Mouse (Mus musculus): ENCODE measurements around the gene Gsdma3. TPM values are rescaled to one million over a fixed set of nuclear protein-coding genes. Genes with fewer than 3 reads are reported as not detected.
A peak's percentile ranks its signal among the peaks of the same experiment; 100 is the strongest.

Gsdma3 gene
- total and polyA plus RNA-seq, 2 experiments from 2014 or later: not detected

- H3K4me1 ChIP-seq (ENCODE audit: control insufficient read depth, insufficient read depth): peaks cover 39% of the 10 kb centered on the region
- DNase-seq (ENCODE audit: low spot score) (peak; percentile 38), ATAC-seq (ENCODE audit: insufficient read depth, low read depth) (0 out of 2 replicates have a peak, but pooled peaks have one; percentile 1)
- H3K27ac ChIP-seq (ENCODE audit: low read depth): peak overlapping the region; percentile 92
- WGBS: 1% methylated on average over 22 of the region's 22 CpGs
- H3K36me3 ChIP-seq (replicated peaks; ENCODE audit: control insufficient read depth, insufficient read depth, low read length): peaks cover 20% of the 10 kb centered on the region
- TF ChIP-seq CTCF (IDR thresholded peaks at IDR 0.05; ENCODE audit: low read depth) (no peak), EP300 (IDR thresholded peaks at IDR 0.05; ENCODE audit: low read depth) (no peak)
- H3K9ac ChIP-seq (replicated peaks; ENCODE audit: low read depth, low read length): peak overlapping the region; percentile 81
- no peaks in the 10 kb centered on the region for H3K9me3 ChIP-seq (replicated peaks; ENCODE audit: control insufficient read depth, low read length)
- no peaks in the 10 kb centered on the region for H3K27me3 ChIP-seq (ENCODE audit: control insufficient read depth, insufficient read depth, low read length)
- peak overlapping the region; percentile 79 for H3K4me3 ChIP-seq (ENCODE audit: low read depth, low read length)
- H3K4me2 ChIP-seq (ENCODE audit: low read depth, low read length): peak overlapping the region; percentile 78
Observed at GRCm38 (mm10) chr11:98586087-98586891, 39.9 kb upstream of the Gsdma3 start.

GRCm38 (mm10) chr11:98586892-98587563, 39.1 kb upstream of the Gsdma3 start, which contains the start of gene Ormdl3:
Gene Ormdl3, minus strand, starts transcription at chr11:98587368.
- H3K9me3 ChIP-seq (replicated peaks; ENCODE audit: control insufficient read depth, low read length): no peaks in the 10 kb centered on the region
- H3K4me1 ChIP-seq (ENCODE audit: control insufficient read depth, insufficient read depth): peaks cover 39% of the 10 kb centered on the region
- peak within 1 kb of the TSS; percentile 78 for H3K4me2 ChIP-seq (ENCODE audit: low read depth, low read length)
- TF ChIP-seq CTCF (IDR thresholded peaks at IDR 0.05; ENCODE audit: low read depth) (no peak), EP300 (IDR thresholded peaks at IDR 0.05; ENCODE audit: low read depth) (no peak)
- under 1% methylated on average over 48 of the region's 49 CpGs for WGBS
- peaks cover 14% of the 10 kb centered on the region for H3K36me3 ChIP-seq (replicated peaks; ENCODE audit: control insufficient read depth, insufficient read depth, low read length)
- H3K27ac ChIP-seq (ENCODE audit: low read depth): peak within 1 kb of the TSS; percentile 92
- H3K9ac ChIP-seq (replicated peaks; ENCODE audit: low read depth, low read length): peak within 1 kb of the TSS; percentile 81
- H3K4me3 ChIP-seq (ENCODE audit: low read depth, low read length): peak within 1 kb of the TSS; percentile 79
- no peaks in the 10 kb centered on the region for H3K27me3 ChIP-seq (ENCODE audit: control insufficient read depth, insufficient read depth, low read length)
- DNase-seq (ENCODE audit: low spot score) (peak; percentile 96), ATAC-seq (ENCODE audit: insufficient read depth, low read depth) (peak; percentile 88)

- TF ChIP-seq EP300 (IDR thresholded peaks at IDR 0.05; ENCODE audit: low read depth): peak; percentile 66; the same call in 1 of the 2 replicates
- TF ChIP-seq CTCF (IDR thresholded peaks at IDR 0.05; ENCODE audit: low read depth): no peak
- H3K4me2 ChIP-seq (ENCODE audit: low read depth, low read length): peak overlapping the region; percentile 78
- WGBS: 4% methylated on average over 20 of the region's 20 CpGs
- H3K27me3 ChIP-seq (ENCODE audit: control insufficient read depth, insufficient read depth, low read length): no peaks in the 10 kb centered on the region
- H3K4me1 ChIP-seq (ENCODE audit: control insufficient read depth, insufficient read depth): peaks cover 39% of the 10 kb centered on the region
- peak; percentile 95 for DNase-seq (ENCODE audit: low spot score)
- peak; percentile 66 for ATAC-seq (ENCODE audit: insufficient read depth, low read depth)
- H3K9ac ChIP-seq (replicated peaks; ENCODE audit: low read depth, low read length): 0 out of 2 replicates have a peak overlapping the region, but pooled peaks have one; percentile 24
- peak overlapping the region; percentile 92 for H3K27ac ChIP-seq (ENCODE audit: low read depth)
- peaks cover 5% of the 10 kb centered on the region for H3K36me3 ChIP-seq (replicated peaks; ENCODE audit: control insufficient read depth, insufficient read depth, low read length)
- H3K4me3 ChIP-seq (ENCODE audit: low read depth, low read length): peak overlapping the region; percentile 79
- no peaks in the 10 kb centered on the region for H3K9me3 ChIP-seq (replicated peaks; ENCODE audit: control insufficient read depth, low read length)
Observed at GRCm38 (mm10) chr11:98587684-98588546, 38.2 kb upstream of the Gsdma3 start.

- Histone ChIP-seq H3K27ac (ENCODE audit: low read depth) (peak overlapping the region; percentile 92), H3K9ac (replicated peaks; ENCODE audit: low read depth, low read length) (peak overlapping the region; percentile 24; the same call in 1 of the 2 replicates), H3K36me3 (replicated peaks; ENCODE audit: control insufficient read depth, insufficient read depth, low read length) (no peaks in the 10 kb centered on the region), H3K4me3 (ENCODE audit: low read depth, low read length) (no peak overlapping the region), H3K4me1 (ENCODE audit: control insufficient read depth, insufficient read depth) (peaks cover 39% of the 10 kb centered on the region), H3K9me3 (replicated peaks; ENCODE audit: control insufficient read depth, low read length) (no peaks in the 10 kb centered on the region), H3K4me2 (ENCODE audit: low read depth, low read length) (peak overlapping the region; percentile 78), H3K27me3 (ENCODE audit: control insufficient read depth, insufficient read depth, low read length) (no peaks in the 10 kb centered on the region)
- DNase-seq (ENCODE audit: low spot score) (peak; percentile 81), ATAC-seq (ENCODE audit: insufficient read depth, low read depth) (peak; percentile 44; the same call in 1 of the 2 replicates)
- TF ChIP-seq CTCF (IDR thresholded peaks at IDR 0.05; ENCODE audit: low read depth) (no peak), EP300 (IDR thresholded peaks at IDR 0.05; ENCODE audit: low read depth) (no peak)
- WGBS: 11% methylated on average over 6 of the region's 6 CpGs
Observed at GRCm38 (mm10) chr11:98588833-98589281, 37.3 kb upstream of the Gsdma3 start.

- TF ChIP-seq CTCF (IDR thresholded peaks at IDR 0.05; ENCODE audit: low read depth) (no peak), EP300 (IDR thresholded peaks at IDR 0.05; ENCODE audit: low read depth) (no peak)
- no peaks in the 10 kb centered on the region for H3K27me3 ChIP-seq (ENCODE audit: control insufficient read depth, insufficient read depth, low read length)
- no peak overlapping the region; the same call in 1 of the 2 replicates for H3K9ac ChIP-seq (replicated peaks; ENCODE audit: low read depth, low read length)
- H3K4me3 ChIP-seq (ENCODE audit: low read depth, low read length): no peak overlapping the region
- 61% methylated on average over 8 of the region's 8 CpGs for WGBS
- no peaks in the 10 kb centered on the region for H3K36me3 ChIP-seq (replicated peaks; ENCODE audit: control insufficient read depth, insufficient read depth, low read length)
- ATAC-seq (ENCODE audit: insufficient read depth, low read depth) (no peak), DNase-seq (ENCODE audit: low spot score) (no peak)
- peak overlapping the region; percentile 92 for H3K27ac ChIP-seq (ENCODE audit: low read depth)
- peak overlapping the region; percentile 78; the same call in 1 of the 2 replicates for H3K4me2 ChIP-seq (ENCODE audit: low read depth, low read length)
- H3K4me1 ChIP-seq (ENCODE audit: control insufficient read depth, insufficient read depth): peaks cover 39% of the 10 kb centered on the region
- H3K9me3 ChIP-seq (replicated peaks; ENCODE audit: control insufficient read depth, low read length): no peaks in the 10 kb centered on the region
Observed at GRCm38 (mm10) chr11:98589306-98589705, 36.9 kb upstream of the Gsdma3 start.

Data from heart, postnatal 0 days (tissue).